Mouse (Mus musculus) megakaryocyte, embryonic 14.5 days (primary cell): Measurements from ENCODE around the gene Etv3.

Experiments used
- FLI1 ChIP-seq: IDR thresholded peaks from 2 replicates; pipeline ENCODE4 v1.6.1; 2012; ENCODE audit warnings: low read length, inconsistent platforms, mixed read lengths
- GATA1 ChIP-seq: IDR thresholded peaks from 3 replicates; pipeline ENCODE4 v1.6.1; 2012; ENCODE audit warnings: mixed read lengths, low read length, inconsistent platforms, borderline replicate concordance

GRCm38 (mm10) chr3:87508205-87508901, 16.9 kb upstream of the Etv3 start:
- TF ChIP-seq GATA1 (no peak), FLI1 (no peak)
